Mouse (Mus musculus): ENCODE measurements around the gene Atpaf1.

DNA sequence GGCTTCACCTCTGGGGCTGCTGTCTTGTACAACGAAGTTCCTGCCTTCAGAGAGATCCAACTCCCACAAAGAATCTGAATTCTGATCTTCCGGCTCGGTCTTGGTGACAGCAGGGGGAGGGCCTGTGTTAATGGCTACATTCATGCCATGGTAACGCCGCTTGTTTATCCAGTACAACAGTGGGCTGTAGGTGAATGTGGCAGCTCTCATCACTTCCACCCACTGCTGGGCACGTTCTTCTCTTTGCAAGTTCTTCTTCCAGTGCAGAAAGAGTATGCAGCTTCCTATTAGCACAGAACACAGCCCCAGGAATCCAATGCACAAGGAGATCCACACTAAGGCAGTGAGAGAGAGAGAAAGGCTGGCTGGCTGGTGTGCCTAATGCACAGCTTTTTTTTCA lies 4.3 kb upstream of the Atpaf1 start:
- no peak for TF ChIP-seq GATA1 (IDR thresholded peaks at IDR 0.05; ENCODE audit: borderline replicate concordance, low read length)
- TF ChIP-seq FLI1 (IDR thresholded peaks at IDR 0.05; ENCODE audit: low read length) = no peak

Measured in megakaryocyte, embryonic 14.5 days (primary cell).